Mouse (Mus musculus) kidney, embryonic 15.5 days (tissue): ENCODE results near the gene Ang. TPM values are rescaled to one million over a fixed set of nuclear protein-coding genes. Genes with fewer than 3 reads are reported as not detected.
"Not testable (repeated sequence)": the region's sequence is repeated elsewhere in the genome, so short reads cannot be mapped to it uniquely, and the experiment has no call there.

ENCODE experiments used
- ATAC-seq: fragments of 200-750 bp; cut with Nextera tagmentation; replicated peaks from 2 replicates; pipeline ENCODE4 v1.8.0; 2017; ENCODE audit warnings: moderate TSS enrichment; ENCODE audit not compliant: low FRiP score
- H3K27ac ChIP-seq: fragments of 300-500 bp; sonication (generic); 2 replicates; pipeline ENCODE4 v1.5.1; 2015; ENCODE audit warnings: mild to moderate bottlenecking, inconsistent platforms
- H3K27me3 ChIP-seq: fragments of 300-500 bp; sonication (generic); 2 replicates; pipeline ENCODE4 v1.6.1; 2015; ENCODE audit warnings: inconsistent platforms
- H3K36me3 ChIP-seq: fragments of 300-500 bp; sonication (generic); 2 replicates; pipeline ENCODE4 v1.6.1; 2015; ENCODE audit warnings: inconsistent platforms
- H3K4me1 ChIP-seq: fragments of 300-500 bp; sonication (generic); 2 replicates; pipeline ENCODE4 v1.6.1; 2015; ENCODE audit warnings: inconsistent platforms
- H3K4me2 ChIP-seq: fragments of 300-500 bp; sonication (generic); 2 replicates; pipeline ENCODE4 v1.6.1; 2015; ENCODE audit warnings: moderate library complexity, mild to moderate bottlenecking, inconsistent platforms
- H3K4me3 ChIP-seq: fragments of 300-500 bp; sonication (generic); replicated peaks from 2 replicates; pipeline ENCODE4 v1.5.1; 2015; ENCODE audit warnings: mild to moderate bottlenecking, inconsistent platforms
- H3K9ac ChIP-seq: fragments of 300-500 bp; sonication (generic); 2 replicates; pipeline ENCODE4 v1.6.1; 2015; ENCODE audit warnings: mild to moderate bottlenecking, inconsistent platforms
- H3K9me3 ChIP-seq: fragments of 300-500 bp; sonication (generic); replicated peaks from 2 replicates; pipeline ENCODE4 v1.6.1; 2016; ENCODE audit warnings: inconsistent platforms
- WGBS: fragments of 180-500 bp; shearing (Covaris S2); methylation state at CpG from one replicate; pipeline ENCODE4 v1.1.7; 2015; ENCODE audit warnings: mixed read lengths; 5-methylcytosine and 5-hydroxymethylcytosine counted together
- polyA plus RNA-seq: library from polyadenylated mRNA; unstranded; fragments of >200 nt; fragmentation: Nextera tagmentation; extraction: Ambion mirVana; gene quantifications from 2 replicates; pipeline ENCODE4 v1.2.1, GENCODE M21; 2015

The Ang gene
- polyA plus RNA-seq, 1 experiment from 2014 or later: 9.8 TPM

DNA sequence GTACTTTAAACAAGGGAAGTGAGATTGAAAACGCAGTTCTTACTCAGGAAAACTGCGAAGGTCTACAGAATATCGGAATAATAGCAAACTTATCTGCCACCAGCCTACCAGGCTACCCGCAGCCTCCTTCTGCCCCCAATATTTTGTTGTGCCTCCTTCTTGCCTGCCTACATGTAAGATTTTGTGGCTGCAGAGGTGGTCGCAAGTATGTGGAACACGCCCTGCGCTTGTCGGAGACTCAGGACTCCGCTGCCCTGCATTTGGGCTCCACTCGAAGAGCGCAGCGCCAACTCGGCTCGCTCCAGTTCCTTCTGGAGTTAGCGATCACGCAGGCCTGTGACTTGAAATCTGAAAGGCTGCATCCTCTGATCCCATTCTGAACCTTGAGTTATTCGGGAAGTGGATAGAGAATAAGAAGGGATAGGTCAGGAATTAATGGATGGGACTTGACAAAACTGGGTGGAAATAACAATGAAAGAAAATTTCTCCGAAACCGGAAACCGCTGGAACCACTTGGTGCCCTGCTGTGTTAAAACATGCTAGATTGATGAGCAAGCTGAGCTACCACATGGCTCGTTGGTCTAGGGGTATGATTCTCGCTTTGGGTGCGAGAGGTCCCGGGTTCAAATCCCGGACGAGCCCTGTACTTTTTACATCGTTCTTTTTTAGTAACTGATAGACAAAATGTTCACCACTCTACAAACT lies 721 bp upstream of the Ang start:
- peak overlapping the region; percentile 84 for H3K4me2 ChIP-seq
- peak overlapping the region; percentile 65 for H3K4me3 ChIP-seq
- WGBS: under 1% methylated on average over 27 of the region's 27 CpGs
- no peaks in the 10 kb centered on the region for H3K27me3 ChIP-seq
- peak; percentile 58 for ATAC-seq
- peak overlapping the region; percentile 56 for H3K9ac ChIP-seq
- H3K27ac ChIP-seq: peak overlapping the region; percentile 94
- peaks cover 19% of the 10 kb centered on the region for H3K4me1 ChIP-seq
- no peaks in the 10 kb centered on the region for H3K36me3 ChIP-seq
- no peaks in the 10 kb centered on the region for H3K9me3 ChIP-seq

DNA sequence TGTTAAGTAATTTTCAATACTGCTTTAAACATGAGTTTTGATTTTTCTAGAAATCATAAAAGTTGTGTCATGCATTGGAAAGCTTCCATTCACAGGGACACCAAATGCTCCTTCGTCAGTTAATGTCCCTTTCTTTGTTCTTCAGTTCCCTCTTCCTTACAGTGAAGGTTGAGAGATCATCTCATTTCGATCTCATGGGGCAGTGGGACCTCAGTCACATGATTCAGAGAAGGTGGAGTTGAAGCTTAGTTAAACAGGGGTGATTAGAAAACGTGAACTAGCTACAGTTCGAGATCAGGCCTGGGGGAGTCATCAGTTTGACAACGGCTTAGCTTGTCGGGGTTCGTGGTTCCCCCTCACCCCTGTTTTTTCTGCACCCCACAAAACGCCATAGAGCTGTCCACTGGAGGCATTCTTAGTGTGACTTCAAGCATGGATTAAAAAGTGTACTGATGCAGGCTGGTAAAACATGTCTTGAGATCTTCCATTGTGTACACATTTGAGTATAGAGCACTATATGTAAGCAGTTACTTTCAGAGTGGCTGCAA lies 1.2 kb downstream of the Ang start:
- Histone ChIP-seq H3K9ac (no peak overlapping the region), H3K4me2 (peak overlapping the region; percentile 84), H3K27me3 (no peaks in the 10 kb centered on the region), H3K27ac (no peak overlapping the region), H3K9me3 (no peaks in the 10 kb centered on the region), H3K36me3 (no peaks in the 10 kb centered on the region), H3K4me1 (peaks cover 29% of the 10 kb centered on the region), H3K4me3 (peak overlapping the region; percentile 65; the same call in 1 of the 2 replicates)
- ATAC-seq: no peak
- WGBS: 55% methylated on average over 8 of the region's 8 CpGs

- Histone ChIP-seq H3K27me3 (no peaks in the 10 kb centered on the region), H3K4me2 (no peak overlapping the region), H3K27ac (no peak overlapping the region), H3K36me3 (no peaks in the 10 kb centered on the region), H3K4me3 (no peak overlapping the region), H3K4me1 (peaks cover 24% of the 10 kb centered on the region; the same call in 1 of the 2 replicates), H3K9me3 (no peaks in the 10 kb centered on the region), H3K9ac (no peak overlapping the region)
- ATAC-seq: no peak
- 28% methylated on average over 3 of the region's 3 CpGs for WGBS
Measured at GRCm38 (mm10) chr14:51093496-51093895, 2.5 kb downstream of the Ang start.

- no peaks in the 10 kb centered on the region for H3K27me3 ChIP-seq
- no peak overlapping the region for H3K27ac ChIP-seq
- no peak overlapping the region for H3K4me3 ChIP-seq
- ATAC-seq: no peak
- H3K36me3 ChIP-seq: no peaks in the 10 kb centered on the region
- WGBS: 81% methylated on average over 5 of the region's 5 CpGs
- no peak overlapping the region for H3K4me2 ChIP-seq
- H3K4me1 ChIP-seq: peaks cover 25% of the 10 kb centered on the region; the same call in 1 of the 2 replicates
- no peak overlapping the region for H3K9ac ChIP-seq
- no peaks in the 10 kb centered on the region for H3K9me3 ChIP-seq
Measured at GRCm38 (mm10) chr14:51094096-51094875, 3.3 kb downstream of the Ang start.

GRCm38 (mm10) chr14:51094921-51095320 lies 4.0 kb downstream of the Ang start:
- no peaks in the 10 kb centered on the region for H3K27me3 ChIP-seq
- no peak overlapping the region for H3K4me3 ChIP-seq
- H3K9ac ChIP-seq: no peak overlapping the region
- H3K9me3 ChIP-seq: no peaks in the 10 kb centered on the region
- no peaks in the 10 kb centered on the region for H3K36me3 ChIP-seq
- 71% methylated on average over 9 of the region's 9 CpGs for WGBS
- no peak for ATAC-seq
- H3K4me1 ChIP-seq: peaks cover 25% of the 10 kb centered on the region; the same call in 1 of the 2 replicates
- no peak overlapping the region for H3K4me2 ChIP-seq
- H3K27ac ChIP-seq: no peak overlapping the region

DNA sequence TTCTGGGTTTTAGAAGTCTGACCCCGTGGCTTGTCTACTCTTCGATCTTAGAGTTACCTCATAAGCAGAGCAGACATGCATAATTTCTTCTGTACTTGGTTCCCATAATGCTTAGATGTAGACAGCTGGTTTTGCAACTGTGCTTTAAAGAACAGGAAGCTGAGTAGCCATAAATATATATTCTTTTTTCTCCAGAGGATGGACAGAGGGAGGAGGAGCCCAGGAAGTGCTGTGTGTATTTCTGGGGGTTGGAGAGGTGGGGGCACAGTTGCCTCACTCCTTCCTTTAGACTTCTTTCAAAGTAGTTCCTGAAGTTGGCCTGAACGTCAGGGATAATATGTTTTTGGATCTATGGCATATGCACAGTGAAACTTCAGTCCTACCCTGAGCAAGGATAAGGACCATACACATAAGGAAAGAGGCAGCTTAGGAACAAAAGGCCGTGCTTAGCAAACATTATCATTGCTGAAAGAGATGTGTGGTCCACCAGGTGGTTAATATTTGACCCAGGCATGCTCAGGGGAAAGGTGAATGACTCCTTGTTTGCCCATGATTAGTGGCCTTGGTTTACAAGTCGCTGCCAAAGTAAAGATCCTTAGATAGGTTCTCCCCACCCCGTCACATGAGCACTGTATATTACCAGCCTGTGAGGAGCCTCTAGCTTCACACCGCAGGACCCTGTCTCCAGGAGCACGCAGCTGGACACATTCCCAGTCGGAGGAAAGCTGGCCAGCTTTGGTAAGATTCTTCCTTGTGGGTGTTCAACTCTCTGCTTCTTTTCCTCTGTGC lies 5.0 kb downstream of the Ang start:
- no peaks in the 10 kb centered on the region for H3K27me3 ChIP-seq
- WGBS: 43% methylated on average over 9 of the region's 9 CpGs
- H3K27ac ChIP-seq: peak overlapping the region; percentile 67
- 0 out of 2 replicates have a peak, but pooled peaks have one; percentile 44 for ATAC-seq
- H3K9ac ChIP-seq: no peak overlapping the region
- H3K4me2 ChIP-seq: peak overlapping the region; percentile 19
- H3K9me3 ChIP-seq: no peaks in the 10 kb centered on the region
- no peaks in the 10 kb centered on the region for H3K36me3 ChIP-seq
- H3K4me3 ChIP-seq: no peak overlapping the region
- H3K4me1 ChIP-seq: peaks cover 25% of the 10 kb centered on the region; the same call in 1 of the 2 replicates

- peak; percentile 28; the same call in 1 of the 2 replicates for ATAC-seq
- H3K4me3 ChIP-seq, H3K4me2 ChIP-seq, H3K36me3 ChIP-seq, H3K27me3 ChIP-seq, H3K9me3 ChIP-seq, H3K27ac ChIP-seq, H3K9ac ChIP-seq: not testable (repeated sequence)
- peaks cover 13% of the 10 kb centered on the region; the same call in 1 of the 2 replicates for H3K4me1 ChIP-seq
- WGBS: 20% methylated on average over 1 of the region's 1 CpGs
Measured at GRCm38 (mm10) chr14:51098300-51098699, 7.3 kb downstream of the Ang start.

DNA sequence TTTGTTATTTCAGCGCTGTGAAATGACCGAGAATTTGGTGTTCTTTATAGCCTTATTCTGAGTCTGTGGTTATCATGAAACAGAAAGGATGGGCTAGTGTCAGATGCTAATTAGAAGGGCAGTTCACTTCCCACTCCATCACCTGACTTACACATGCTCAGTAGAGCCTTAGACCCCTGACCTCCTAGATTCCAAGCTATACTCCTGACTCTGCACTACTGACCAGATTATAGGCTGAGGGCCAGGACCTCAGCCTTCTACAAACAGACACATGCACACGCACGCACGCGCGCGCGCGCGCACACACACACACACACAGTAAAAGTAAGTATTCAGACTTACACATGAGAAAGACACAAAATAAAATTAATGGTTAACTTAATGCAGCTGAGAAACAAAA lies 8.0 kb downstream of the Ang start:
- no peak overlapping the region for H3K4me2 ChIP-seq
- H3K4me3 ChIP-seq: no peak overlapping the region
- 94% methylated on average over 11 of the region's 11 CpGs for WGBS
- H3K4me1 ChIP-seq: peaks cover 13% of the 10 kb centered on the region; the same call in 1 of the 2 replicates
- no peak for ATAC-seq
- no peaks in the 10 kb centered on the region for H3K9me3 ChIP-seq
- H3K27ac ChIP-seq: no peak overlapping the region
- H3K9ac ChIP-seq: no peak overlapping the region
- H3K27me3 ChIP-seq: no peaks in the 10 kb centered on the region
- no peaks in the 10 kb centered on the region for H3K36me3 ChIP-seq

DNA sequence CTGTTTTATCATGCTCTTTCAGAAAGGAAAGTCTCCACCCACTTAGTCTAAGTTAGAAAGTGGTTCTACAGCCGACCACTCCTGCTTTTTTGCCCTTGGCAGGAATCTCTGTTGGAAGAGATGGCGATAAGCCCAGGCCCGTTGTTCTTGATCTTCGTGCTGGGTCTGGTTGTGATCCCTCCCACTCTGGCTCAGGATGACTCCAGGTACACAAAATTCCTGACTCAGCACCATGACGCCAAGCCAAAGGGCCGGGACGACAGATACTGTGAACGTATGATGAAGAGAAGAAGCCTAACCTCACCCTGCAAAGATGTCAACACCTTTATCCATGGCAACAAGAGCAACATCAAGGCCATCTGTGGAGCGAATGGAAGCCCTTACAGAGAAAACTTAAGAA lies 10.3 kb downstream of the Ang start:
- no peak for ATAC-seq
- H3K4me1 ChIP-seq: peaks cover 3% of the 10 kb centered on the region; the same call in 1 of the 2 replicates
- H3K27me3 ChIP-seq: no peaks in the 10 kb centered on the region
- H3K9me3 ChIP-seq: no peaks in the 10 kb centered on the region
- H3K36me3 ChIP-seq: no peaks in the 10 kb centered on the region
- no peak overlapping the region for H3K4me2 ChIP-seq
- no peak overlapping the region for H3K9ac ChIP-seq
- 77% methylated on average over 9 of the region's 9 CpGs for WGBS
- H3K27ac ChIP-seq: no peak overlapping the region
- H3K4me3 ChIP-seq: no peak overlapping the region

DNA sequence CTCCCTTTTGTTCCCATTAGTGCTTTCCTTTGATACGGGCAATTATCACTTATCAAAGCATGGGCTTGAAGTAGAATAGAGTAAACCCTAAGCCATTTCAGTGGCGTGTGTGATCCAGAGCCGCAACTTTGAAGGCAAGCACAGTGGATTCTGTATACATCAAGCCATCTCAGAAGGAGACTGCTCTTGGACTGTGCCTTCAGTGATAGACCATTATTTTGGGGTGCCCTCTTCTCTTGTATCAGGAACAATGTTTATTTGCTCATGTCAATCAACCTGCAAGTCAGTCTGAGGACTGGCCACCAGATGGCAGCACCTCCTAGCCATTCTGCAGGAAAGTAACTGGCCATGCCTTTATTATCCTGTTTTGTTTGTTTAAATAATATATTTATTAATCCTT lies 12.3 kb downstream of the Ang start:
- Histone ChIP-seq H3K4me3 (no peak overlapping the region), H3K27me3 (no peaks in the 10 kb centered on the region), H3K4me1 (0 out of 2 replicates have a peak, but pooled peaks cover 5% of the 10 kb centered on the region), H3K9ac (no peak overlapping the region), H3K36me3 (no peaks in the 10 kb centered on the region), H3K9me3 (no peaks in the 10 kb centered on the region), H3K4me2 (no peak overlapping the region), H3K27ac (no peak overlapping the region)
- 60% methylated on average over 3 of the region's 3 CpGs for WGBS
- ATAC-seq: no peak

GRCm38 (mm10) chr14:51104366-51104765 lies 13.4 kb downstream of the Ang start:
- Histone ChIP-seq H3K4me1 (0 out of 2 replicates have a peak, but pooled peaks cover 2% of the 10 kb centered on the region), H3K27me3 (no peaks in the 10 kb centered on the region), H3K4me2 (no peak overlapping the region), H3K4me3 (no peak overlapping the region), H3K9me3 (no peaks in the 10 kb centered on the region), H3K27ac (no peak overlapping the region), H3K36me3 (no peaks in the 10 kb centered on the region), H3K9ac (no peak overlapping the region)
- 93% methylated on average over 2 of the region's 2 CpGs for WGBS
- ATAC-seq: no peak
